Mouse (Mus musculus) cerebellum, adult 2 months (tissue): Measurements from ENCODE around the gene Nfat5. TPM values are rescaled to one million over a fixed set of nuclear protein-coding genes. Genes with fewer than 3 reads are reported as not detected.

Experiments used
- DNase-seq, 2 experiments: peaks; one replicate each; pipeline ENCODE4 v3.0.0; 2021
- H3K27ac ChIP-seq: fragments of 200-500 bp; 2 replicates; pipeline ENCODE4 v1.5.1; 2012; ENCODE audit warnings: low read length, control low read depth, inconsistent platforms; ENCODE audit not compliant: insufficient read depth
- H3K27me3 ChIP-seq: fragments of 200-500 bp; 2 replicates; pipeline ENCODE4 v1.6.1; 2012; ENCODE audit warnings: inconsistent platforms, mild to moderate bottlenecking, low read length, moderate library complexity; ENCODE audit not compliant: control insufficient read depth, insufficient read depth
- H3K4me1 ChIP-seq: fragments of 200-500 bp; 2 replicates; pipeline ENCODE4 v1.6.1; 2011; ENCODE audit warnings: low read length; ENCODE audit not compliant: control insufficient read depth, insufficient read depth
- H3K4me3 ChIP-seq: fragments of 200-500 bp; replicated peaks from 2 replicates; pipeline ENCODE3; 2011; ENCODE audit warnings: mild to moderate bottlenecking, low read depth, low read length, control low read depth; ENCODE audit not compliant: insufficient read depth
- CTCF ChIP-seq: fragments of 200-500 bp; IDR thresholded peaks from 2 replicates; pipeline ENCODE4 v1.5.1; 2011; ENCODE audit warnings: low read depth, mild to moderate bottlenecking, control low read depth, low read length, moderate library complexity, borderline replicate concordance; ENCODE audit not compliant: insufficient read depth
- POLR2A ChIP-seq: fragments of 200-500 bp; IDR thresholded peaks from 2 replicates; pipeline ENCODE4 v1.6.1; 2011; ENCODE audit warnings: low read length, control low read depth, borderline replicate concordance; ENCODE audit not compliant: insufficient read depth
- WGBS: fragments of 180-500 bp; shearing (Covaris S2); methylation state at CpG from one replicate; pipeline ENCODE4 v1.1.7; 2018; 5-methylcytosine and 5-hydroxymethylcytosine counted together
- polyA plus RNA-seq: library from polyadenylated mRNA; depleted of rRNA; stranded (reverse); fragments of >200 nt; gene quantifications from 2 replicates; pipeline ENCODE4 v1.2.3, GENCODE M21; 2012

Gene Nfat5
- polyA plus RNA-seq, 1 experiment = 37.5 TPM

GRCm38 (mm10) chr8:107260120-107260519 is 33.1 kb upstream of the Nfat5 start:
- WGBS = 91% methylated on average over 6 of the region's 6 CpGs
- Histone ChIP-seq H3K27ac (no peak overlapping the region), H3K27me3 (no peaks in the 10 kb centered on the region), H3K4me3 (no peak overlapping the region), H3K4me1 (no peaks in the 10 kb centered on the region)
- TF ChIP-seq POLR2A = no peak
- TF ChIP-seq CTCF = no peak
- no peak for DNase-seq

DNA sequence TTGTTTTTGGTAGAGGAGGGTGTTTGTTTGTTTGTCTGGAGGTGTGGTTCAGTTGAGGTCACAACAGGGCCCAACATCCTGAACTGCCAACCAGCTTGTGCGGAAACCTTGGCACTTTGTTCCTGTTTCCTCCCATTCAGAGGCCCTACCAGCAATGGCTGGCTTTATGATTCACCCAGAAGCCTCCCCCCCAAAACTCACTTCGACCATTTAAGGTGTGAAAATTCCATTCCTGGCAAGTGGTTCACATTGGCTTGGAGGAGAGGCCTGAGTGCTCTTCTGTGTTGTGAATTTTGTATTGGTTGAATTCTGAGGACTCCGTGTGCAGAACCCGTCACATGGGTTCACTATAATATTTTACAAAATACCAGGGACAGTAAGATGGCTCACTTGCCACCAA is 32.1 kb upstream of the Nfat5 start:
- Histone ChIP-seq H3K4me3 (no peak overlapping the region), H3K27me3 (no peaks in the 10 kb centered on the region), H3K4me1 (no peaks in the 10 kb centered on the region), H3K27ac (no peak overlapping the region)
- TF ChIP-seq CTCF (no peak), POLR2A (no peak)
- DNase-seq = no peak
- WGBS = 84% methylated on average over 4 of the region's 4 CpGs

GRCm38 (mm10) chr8:107262046-107262705 is 31.1 kb upstream of the Nfat5 start:
- Histone ChIP-seq H3K27ac (no peak overlapping the region), H3K4me1 (no peaks in the 10 kb centered on the region), H3K4me3 (no peak overlapping the region), H3K27me3 (no peaks in the 10 kb centered on the region)
- DNase-seq = no peak
- 76% methylated on average over 8 of the region's 8 CpGs for WGBS
- TF ChIP-seq POLR2A (no peak), CTCF (no peak)

- Histone ChIP-seq H3K4me1 (no peaks in the 10 kb centered on the region), H3K4me3 (no peak overlapping the region), H3K27ac (no peak overlapping the region), H3K27me3 (no peaks in the 10 kb centered on the region)
- DNase-seq = no peak
- no peak for TF ChIP-seq CTCF
- WGBS = 30% methylated on average over 10 of the region's 10 CpGs
Observed at GRCm38 (mm10) chr8:107265811-107266210, 27.5 kb upstream of the Nfat5 start.

DNA sequence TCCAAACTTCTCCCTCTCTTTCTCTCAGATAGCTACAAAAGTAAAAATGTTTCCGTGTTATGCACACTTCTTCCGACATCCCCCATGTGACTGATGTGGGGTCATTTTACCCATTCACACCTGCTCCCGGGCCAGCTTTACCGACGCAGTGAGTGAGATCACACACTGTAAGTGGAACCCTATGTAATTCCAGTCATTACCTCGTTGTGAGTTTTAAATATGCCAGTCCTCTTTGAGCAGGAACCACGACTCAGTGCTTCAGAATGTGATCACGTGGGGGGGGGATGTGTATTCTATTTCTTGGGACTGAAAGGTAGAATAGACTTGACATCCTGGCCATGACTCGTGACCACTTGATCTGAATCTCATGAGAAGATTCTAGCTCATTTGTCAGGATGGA is 24.8 kb upstream of the Nfat5 start:
- no peak overlapping the region for H3K4me3 ChIP-seq
- H3K27ac ChIP-seq = no peak overlapping the region
- no peaks in the 10 kb centered on the region for H3K27me3 ChIP-seq
- no peak for DNase-seq
- no peaks in the 10 kb centered on the region for H3K4me1 ChIP-seq
- 85% methylated on average over 9 of the region's 9 CpGs for WGBS
- no peak for TF ChIP-seq POLR2A
- TF ChIP-seq CTCF = no peak

DNA sequence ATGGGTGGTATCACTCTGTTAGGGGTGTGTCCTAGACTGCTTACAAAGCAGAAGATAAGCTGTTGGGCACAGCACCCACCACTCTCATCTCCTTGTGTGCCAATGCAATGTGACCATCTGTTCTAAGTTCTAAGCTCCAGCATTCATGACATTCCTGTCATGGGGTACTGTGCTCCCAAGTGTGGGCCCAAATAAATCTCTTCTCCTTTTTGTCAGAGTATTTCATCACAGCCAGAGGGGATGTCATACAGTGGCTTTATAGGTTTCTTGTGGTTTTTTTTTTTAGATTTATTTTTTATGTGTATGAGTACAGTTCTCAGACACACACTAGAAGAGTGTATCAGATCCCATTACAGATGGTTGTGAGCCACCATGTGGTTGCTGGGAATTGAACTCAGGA is 24.1 kb upstream of the Nfat5 start:
- no peak for DNase-seq
- H3K27ac ChIP-seq = no peak overlapping the region
- no peaks in the 10 kb centered on the region for H3K4me1 ChIP-seq
- TF ChIP-seq CTCF (no peak), POLR2A (no peak)
- no peaks in the 10 kb centered on the region for H3K27me3 ChIP-seq
- no peak overlapping the region for H3K4me3 ChIP-seq

- Histone ChIP-seq H3K27me3 (no peaks in the 10 kb centered on the region), H3K27ac (no peak overlapping the region), H3K4me3 (no peak overlapping the region), H3K4me1 (no peaks in the 10 kb centered on the region)
- no peak for DNase-seq
- TF ChIP-seq POLR2A = no peak
- TF ChIP-seq CTCF = no peak
- WGBS = 75% methylated on average over 3 of the region's 3 CpGs
Observed at GRCm38 (mm10) chr8:107269617-107270139, 23.6 kb upstream of the Nfat5 start.

GRCm38 (mm10) chr8:107270287-107270686 is 23.0 kb upstream of the Nfat5 start:
- no peak overlapping the region for H3K4me3 ChIP-seq
- 41% methylated on average over 4 of the region's 4 CpGs for WGBS
- H3K27ac ChIP-seq = no peak overlapping the region
- H3K27me3 ChIP-seq = no peaks in the 10 kb centered on the region
- H3K4me1 ChIP-seq = no peaks in the 10 kb centered on the region
- TF ChIP-seq POLR2A (no peak), CTCF (no peak)
- DNase-seq = no peak
